Mouse (Mus musculus): ENCODE data around the gene Fam83c. TPM values are rescaled to one million over a fixed set of nuclear protein-coding genes. Genes with fewer than 3 reads are reported as not detected.

Fam83c gene
- polyA plus RNA-seq, 1 experiment from 2014 or later: 0.07 TPM

DNA sequence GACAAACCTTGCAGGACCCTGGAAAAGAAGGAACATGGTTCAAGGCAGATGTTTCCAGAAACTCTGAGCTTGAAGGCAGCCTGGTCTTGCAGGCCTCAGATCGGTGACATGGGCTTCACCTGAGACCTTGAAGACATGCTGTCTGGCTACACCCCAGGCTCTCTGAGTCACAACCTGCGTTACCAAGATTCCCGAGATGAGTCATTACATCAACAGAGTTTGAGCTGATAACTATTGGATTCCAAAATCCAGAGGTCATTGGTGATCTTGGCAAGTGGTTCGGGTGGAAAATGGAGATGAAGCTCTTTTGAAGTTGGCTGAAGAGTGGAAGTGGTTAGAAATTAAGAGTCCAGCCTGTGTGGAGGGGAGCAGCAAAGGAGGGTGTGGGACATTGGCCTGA lies 25.0 kb downstream of the Fam83c start:
- no peak overlapping the region for H3K27ac ChIP-seq (ENCODE audit: low read length)
- H3K9me3 ChIP-seq (replicated peaks; ENCODE audit: control insufficient read depth, low read length): no peaks in the 10 kb centered on the region
- no peaks in the 10 kb centered on the region for H3K36me3 ChIP-seq (ENCODE audit: control insufficient read depth, insufficient read depth)
- H3K4me1 ChIP-seq (ENCODE audit: control insufficient read depth, insufficient read depth, low read length): peaks cover 4% of the 10 kb centered on the region; the same call in 1 of the 2 replicates
- no peak for ATAC-seq (replicated peaks; ENCODE audit: extremely low read depth, insufficient read depth, low FRiP score)
- H3K27me3 ChIP-seq (ENCODE audit: control insufficient read depth, insufficient read depth, low read length): no peaks in the 10 kb centered on the region
- H3K4me3 ChIP-seq (ENCODE audit: low read length): no peak overlapping the region
- H3K9ac ChIP-seq (ENCODE audit: low read length): no peak overlapping the region
- no peak overlapping the region for H3K4me2 ChIP-seq (ENCODE audit: low read depth, low read length)
- 59% methylated on average over 4 of the region's 4 CpGs for WGBS

DNA sequence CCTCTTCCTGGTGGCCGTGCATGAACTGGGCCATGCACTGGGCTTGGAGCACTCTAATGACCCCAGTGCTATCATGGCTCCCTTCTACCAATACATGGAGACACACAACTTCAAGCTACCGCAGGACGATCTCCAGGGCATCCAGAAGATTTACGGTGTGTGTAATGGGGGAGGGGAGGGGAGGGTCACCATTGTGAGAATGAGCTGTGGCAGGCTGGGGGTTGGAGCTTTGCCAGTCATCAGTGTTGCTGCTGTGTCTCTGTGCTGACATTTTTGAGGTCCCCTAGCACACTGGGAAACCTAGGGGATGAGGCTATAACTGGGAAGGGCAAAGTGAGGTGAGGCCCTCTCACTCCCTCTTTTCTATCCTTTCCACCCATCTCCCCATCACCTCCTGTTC lies 27.2 kb downstream of the Fam83c start:
- H3K4me3 ChIP-seq (ENCODE audit: low read length): no peak overlapping the region
- H3K9ac ChIP-seq (ENCODE audit: low read length): no peak overlapping the region
- H3K27ac ChIP-seq (ENCODE audit: low read length): no peak overlapping the region
- H3K4me2 ChIP-seq (ENCODE audit: low read depth, low read length): no peak overlapping the region
- H3K9me3 ChIP-seq (replicated peaks; ENCODE audit: control insufficient read depth, low read length): no peaks in the 10 kb centered on the region
- no peak for ATAC-seq (replicated peaks; ENCODE audit: extremely low read depth, insufficient read depth, low FRiP score)
- no peaks in the 10 kb centered on the region for H3K27me3 ChIP-seq (ENCODE audit: control insufficient read depth, insufficient read depth, low read length)
- no peaks in the 10 kb centered on the region for H3K36me3 ChIP-seq (ENCODE audit: control insufficient read depth, insufficient read depth)
- H3K4me1 ChIP-seq (ENCODE audit: control insufficient read depth, insufficient read depth, low read length): peaks cover 4% of the 10 kb centered on the region; the same call in 1 of the 2 replicates
- WGBS: 84% methylated on average over 4 of the region's 4 CpGs

- no peak overlapping the region for H3K27ac ChIP-seq (ENCODE audit: low read length)
- no peaks in the 10 kb centered on the region for H3K36me3 ChIP-seq (ENCODE audit: control insufficient read depth, insufficient read depth)
- no peaks in the 10 kb centered on the region for H3K27me3 ChIP-seq (ENCODE audit: control insufficient read depth, insufficient read depth, low read length)
- peaks cover 4% of the 10 kb centered on the region; the same call in 1 of the 2 replicates for H3K4me1 ChIP-seq (ENCODE audit: control insufficient read depth, insufficient read depth, low read length)
- H3K9me3 ChIP-seq (replicated peaks; ENCODE audit: control insufficient read depth, low read length): no peaks in the 10 kb centered on the region
- no peak overlapping the region for H3K4me2 ChIP-seq (ENCODE audit: low read depth, low read length)
- WGBS: 54% methylated on average over 5 of the region's 5 CpGs
- no peak overlapping the region for H3K9ac ChIP-seq (ENCODE audit: low read length)
- no peak for ATAC-seq (replicated peaks; ENCODE audit: extremely low read depth, insufficient read depth, low FRiP score)
- H3K4me3 ChIP-seq (ENCODE audit: low read length): no peak overlapping the region
These were observed 28.1 kb downstream of the Fam83c start for GRCm38 (mm10) chr2:155806548-155806947.

DNA sequence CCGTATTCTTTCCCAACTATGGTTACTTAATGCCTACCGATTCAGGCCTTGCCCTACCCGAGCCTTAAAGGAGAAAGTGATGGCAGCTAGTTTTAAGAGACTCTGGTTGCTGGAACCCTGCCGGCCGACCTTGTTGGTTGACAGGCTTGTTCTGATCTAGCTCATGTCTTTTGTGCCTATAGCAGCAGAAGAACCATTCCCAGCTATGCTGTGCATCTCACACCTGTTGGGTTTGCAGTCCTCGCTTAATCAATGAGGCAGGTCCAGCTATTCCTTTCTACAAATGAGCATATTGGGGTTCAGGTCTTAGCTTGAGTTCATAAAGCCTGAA lies 28.8 kb downstream of the Fam83c start:
- H3K4me1 ChIP-seq (ENCODE audit: control insufficient read depth, insufficient read depth, low read length): peaks cover 4% of the 10 kb centered on the region; the same call in 1 of the 2 replicates
- no peak overlapping the region for H3K4me2 ChIP-seq (ENCODE audit: low read depth, low read length)
- H3K9me3 ChIP-seq (replicated peaks; ENCODE audit: control insufficient read depth, low read length): no peaks in the 10 kb centered on the region
- no peak overlapping the region for H3K27ac ChIP-seq (ENCODE audit: low read length)
- 70% methylated on average over 6 of the region's 6 CpGs for WGBS
- no peaks in the 10 kb centered on the region for H3K36me3 ChIP-seq (ENCODE audit: control insufficient read depth, insufficient read depth)
- no peak for ATAC-seq (replicated peaks; ENCODE audit: extremely low read depth, insufficient read depth, low FRiP score)
- no peaks in the 10 kb centered on the region for H3K27me3 ChIP-seq (ENCODE audit: control insufficient read depth, insufficient read depth, low read length)
- no peak overlapping the region for H3K9ac ChIP-seq (ENCODE audit: low read length)
- no peak overlapping the region for H3K4me3 ChIP-seq (ENCODE audit: low read length)

DNA sequence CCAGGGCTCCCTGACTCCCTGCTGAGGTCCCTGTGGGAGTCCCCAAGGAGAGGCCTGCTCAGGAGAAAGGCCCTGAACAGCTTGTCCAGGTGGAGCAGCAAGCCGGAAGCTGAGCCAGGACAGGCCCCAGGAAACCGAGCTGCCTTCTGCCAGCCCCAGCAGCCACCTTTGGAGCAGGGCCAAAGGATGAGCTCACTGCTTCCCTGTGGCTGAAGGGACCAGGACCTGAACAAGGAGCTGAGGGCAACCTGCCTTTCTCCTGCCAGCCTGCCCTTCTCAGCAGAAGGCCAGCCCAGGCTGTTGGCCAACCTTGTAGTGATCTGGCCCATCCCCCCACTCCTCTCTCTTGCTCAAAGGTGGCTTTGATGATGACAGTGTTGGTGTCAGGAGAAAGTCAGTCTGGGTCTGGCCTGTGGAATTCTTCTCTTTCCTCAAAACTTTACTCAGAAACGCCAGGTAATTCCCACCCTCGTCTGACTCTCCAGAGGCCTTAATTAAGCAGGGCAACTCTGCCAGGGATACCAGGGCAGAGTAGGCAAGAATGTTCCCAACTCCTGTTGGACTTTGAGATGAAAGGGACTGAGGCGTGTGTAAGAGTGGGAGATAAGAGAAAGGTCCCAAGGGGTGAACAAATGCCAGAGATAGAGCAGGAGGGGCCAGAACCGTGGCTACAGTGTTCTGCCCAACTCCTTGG lies 29.3 kb downstream of the Fam83c start:
- H3K9ac ChIP-seq (ENCODE audit: low read length): no peak overlapping the region
- peaks cover 4% of the 10 kb centered on the region; the same call in 1 of the 2 replicates for H3K4me1 ChIP-seq (ENCODE audit: control insufficient read depth, insufficient read depth, low read length)
- H3K27ac ChIP-seq (ENCODE audit: low read length): no peak overlapping the region
- no peaks in the 10 kb centered on the region for H3K9me3 ChIP-seq (replicated peaks; ENCODE audit: control insufficient read depth, low read length)
- no peak overlapping the region for H3K4me3 ChIP-seq (ENCODE audit: low read length)
- no peaks in the 10 kb centered on the region for H3K27me3 ChIP-seq (ENCODE audit: control insufficient read depth, insufficient read depth, low read length)
- no peak overlapping the region for H3K4me2 ChIP-seq (ENCODE audit: low read depth, low read length)
- ATAC-seq (replicated peaks; ENCODE audit: extremely low read depth, insufficient read depth, low FRiP score): no peak
- WGBS: 25% methylated on average over 6 of the region's 6 CpGs
- no peaks in the 10 kb centered on the region for H3K36me3 ChIP-seq (ENCODE audit: control insufficient read depth, insufficient read depth)

- Histone ChIP-seq H3K9me3 (replicated peaks; ENCODE audit: control insufficient read depth, low read length) (no peaks in the 10 kb centered on the region), H3K4me2 (ENCODE audit: low read depth, low read length) (no peak overlapping the region), H3K4me3 (ENCODE audit: low read length) (no peak overlapping the region), H3K4me1 (ENCODE audit: control insufficient read depth, insufficient read depth, low read length) (peaks cover 4% of the 10 kb centered on the region; the same call in 1 of the 2 replicates), H3K27me3 (ENCODE audit: control insufficient read depth, insufficient read depth, low read length) (no peaks in the 10 kb centered on the region), H3K9ac (ENCODE audit: low read length) (no peak overlapping the region), H3K27ac (ENCODE audit: low read length) (no peak overlapping the region), H3K36me3 (ENCODE audit: control insufficient read depth, insufficient read depth) (no peaks in the 10 kb centered on the region)
- ATAC-seq (replicated peaks; ENCODE audit: extremely low read depth, insufficient read depth, low FRiP score): no peak
- 59% methylated on average over 5 of the region's 5 CpGs for WGBS
These were observed 30.6 kb downstream of the Fam83c start for GRCm38 (mm10) chr2:155804053-155804452.

DNA sequence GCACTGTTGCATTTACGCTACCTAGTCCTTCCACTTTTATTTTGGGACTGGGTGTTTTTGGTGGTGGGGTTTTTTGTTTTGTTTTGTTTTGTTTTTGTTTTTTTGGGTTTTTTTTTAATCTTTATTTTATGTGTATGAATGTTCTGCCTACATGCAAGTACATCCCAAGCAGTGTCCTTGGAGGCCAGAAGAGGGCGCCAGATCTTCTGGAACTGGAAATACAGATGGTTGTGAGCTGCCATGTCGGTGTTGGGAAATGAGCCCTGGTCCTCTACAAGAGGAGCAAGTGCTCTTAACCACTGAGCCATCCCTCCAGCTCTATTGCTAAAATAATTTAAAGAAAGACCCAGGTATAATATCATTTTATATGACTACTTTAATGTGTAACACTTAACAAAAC lies 31.9 kb downstream of the Fam83c start:
- H3K4me1 ChIP-seq (ENCODE audit: control insufficient read depth, insufficient read depth, low read length): peaks cover 4% of the 10 kb centered on the region; the same call in 1 of the 2 replicates
- H3K4me2 ChIP-seq (ENCODE audit: low read depth, low read length): no peak overlapping the region
- no peak overlapping the region for H3K9ac ChIP-seq (ENCODE audit: low read length)
- ATAC-seq (replicated peaks; ENCODE audit: extremely low read depth, insufficient read depth, low FRiP score): no peak
- no peak overlapping the region for H3K4me3 ChIP-seq (ENCODE audit: low read length)
- 54% methylated on average over 3 of the region's 3 CpGs for WGBS
- no peaks in the 10 kb centered on the region for H3K9me3 ChIP-seq (replicated peaks; ENCODE audit: control insufficient read depth, low read length)
- no peaks in the 10 kb centered on the region for H3K27me3 ChIP-seq (ENCODE audit: control insufficient read depth, insufficient read depth, low read length)
- no peaks in the 10 kb centered on the region for H3K36me3 ChIP-seq (ENCODE audit: control insufficient read depth, insufficient read depth)
- H3K27ac ChIP-seq (ENCODE audit: low read length): no peak overlapping the region

DNA sequence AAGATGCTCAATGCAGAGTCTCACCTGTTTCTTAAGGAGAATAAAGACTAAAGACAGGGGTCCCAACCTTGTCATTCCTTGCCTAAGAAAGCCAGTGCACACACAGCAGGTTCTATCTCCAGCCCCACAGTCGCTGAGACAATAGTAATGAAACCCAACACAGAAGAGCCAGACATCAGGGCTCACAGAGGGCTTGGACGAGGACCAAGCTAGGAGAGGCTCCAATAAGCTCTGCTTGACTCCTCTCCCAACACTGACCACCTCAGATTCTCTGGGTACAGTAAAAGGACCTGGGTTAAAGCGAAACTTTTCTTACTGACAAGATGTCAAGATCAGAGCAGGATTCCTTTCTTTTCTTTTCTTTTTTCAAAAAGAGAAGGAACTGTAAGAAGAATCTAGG lies 36.0 kb downstream of the Fam83c start:
- no peaks in the 10 kb centered on the region for H3K9me3 ChIP-seq (replicated peaks; ENCODE audit: control insufficient read depth, low read length)
- H3K4me1 ChIP-seq (ENCODE audit: control insufficient read depth, insufficient read depth, low read length): no peaks in the 10 kb centered on the region
- WGBS: 50% methylated on average over 3 of the region's 3 CpGs
- no peaks in the 10 kb centered on the region for H3K27me3 ChIP-seq (ENCODE audit: control insufficient read depth, insufficient read depth, low read length)
- ATAC-seq (replicated peaks; ENCODE audit: extremely low read depth, insufficient read depth, low FRiP score): no peak
- no peak overlapping the region for H3K27ac ChIP-seq (ENCODE audit: low read length)
- H3K9ac ChIP-seq (ENCODE audit: low read length): no peak overlapping the region
- H3K4me2 ChIP-seq (ENCODE audit: low read depth, low read length): no peak overlapping the region
- no peaks in the 10 kb centered on the region for H3K36me3 ChIP-seq (ENCODE audit: control insufficient read depth, insufficient read depth)
- H3K4me3 ChIP-seq (ENCODE audit: low read length): no peak overlapping the region

DNA sequence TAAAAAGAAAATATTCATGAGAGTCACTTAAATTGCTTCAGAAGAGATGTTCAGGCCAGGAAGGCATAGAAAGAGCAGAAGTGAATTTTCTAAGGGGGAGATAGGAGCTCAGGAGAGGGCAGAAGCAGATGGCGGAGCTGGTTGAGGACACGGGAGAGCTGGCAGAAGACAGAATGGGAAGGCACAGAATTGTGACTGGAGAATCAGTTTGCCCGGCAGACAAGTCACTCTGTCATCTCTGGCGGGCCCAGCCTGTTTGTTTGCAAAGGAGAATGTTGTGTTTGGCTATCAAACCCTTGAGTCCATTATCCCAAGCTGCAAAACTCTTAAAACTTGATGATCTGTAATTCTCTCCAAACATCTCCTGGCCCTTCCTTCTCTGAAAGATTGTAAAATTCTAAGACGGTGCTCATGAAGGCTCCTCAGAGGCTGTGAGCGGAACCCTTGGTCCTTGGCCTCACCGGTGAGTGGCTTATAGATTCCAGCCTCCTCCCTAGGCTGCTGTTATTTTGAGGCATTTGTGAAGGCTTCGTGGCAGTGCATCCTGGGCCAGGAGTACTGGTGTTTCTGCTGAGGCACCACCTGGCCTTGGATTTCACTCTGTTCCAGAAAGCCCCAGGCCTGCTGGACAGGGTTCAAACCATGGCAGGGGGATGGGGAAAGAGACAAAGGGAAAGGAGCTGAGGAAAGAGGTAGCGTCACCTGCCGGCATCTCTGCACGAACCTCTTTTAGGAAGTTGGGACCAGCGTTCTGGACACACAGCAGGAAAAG lies 39.8 kb downstream of the Fam83c start:
- ATAC-seq (replicated peaks; ENCODE audit: extremely low read depth, insufficient read depth, low FRiP score): no peak
- Histone ChIP-seq H3K27me3 (ENCODE audit: control insufficient read depth, insufficient read depth, low read length) (no peaks in the 10 kb centered on the region), H3K9ac (ENCODE audit: low read length) (no peak overlapping the region), H3K4me1 (ENCODE audit: control insufficient read depth, insufficient read depth, low read length) (no peaks in the 10 kb centered on the region), H3K36me3 (ENCODE audit: control insufficient read depth, insufficient read depth) (no peaks in the 10 kb centered on the region), H3K9me3 (replicated peaks; ENCODE audit: control insufficient read depth, low read length) (no peaks in the 10 kb centered on the region), H3K4me3 (ENCODE audit: low read length) (no peak overlapping the region), H3K4me2 (ENCODE audit: low read depth, low read length) (no peak overlapping the region), H3K27ac (ENCODE audit: low read length) (no peak overlapping the region)
- 86% methylated on average over 12 of the region's 12 CpGs for WGBS
